Mouse (Mus musculus): ENCODE measurements around the gene Gm45234. TPM values are rescaled to one million over a fixed set of nuclear protein-coding genes. Genes with fewer than 3 reads are reported as not detected.

Gm45234 gene
- total RNA-seq, 2 experiments from 2014 or later: not detected

GRCm38 (mm10) chr6:124779984-124780416 is 24.2 kb upstream of the Gm45234 start:
- no peak for DNase-seq (ENCODE audit: low spot score in 2 of 2)
- no peak for TF ChIP-seq CTCF (conservative IDR thresholded peaks at IDR 0.05)
- peak overlapping the region; percentile 46; the same call in 1 of the 2 replicates for H3K27ac ChIP-seq
- H3K4me3 ChIP-seq: peak overlapping the region; percentile 38

GRCm38 (mm10) chr6:124779222-124779983 is 23.6 kb upstream of the Gm45234 start, which contains the start of gene Lrrc23:
Gene Lrrc23, minus strand, starts transcription at chr6:124779727.
- peak within 1 kb of the TSS; percentile 38 for H3K4me3 ChIP-seq
- TF ChIP-seq CTCF (conservative IDR thresholded peaks at IDR 0.05): no peak
- no peak for DNase-seq (ENCODE audit: low spot score in 2 of 2)
- H3K27ac ChIP-seq: peak within 1 kb of the TSS; percentile 46; the same call in 1 of the 2 replicates

- Histone ChIP-seq H3K4me3 (no peak overlapping the region), H3K27ac (0 out of 2 replicates have a peak overlapping the region, but pooled peaks have one; percentile 10)
- no peak for DNase-seq (ENCODE audit: low spot score in 2 of 2)
- no peak for TF ChIP-seq CTCF (conservative IDR thresholded peaks at IDR 0.05)
These were observed 14.7 kb upstream of the Gm45234 start for GRCm38 (mm10) chr6:124770511-124770910.

GRCm38 (mm10) chr6:124770013-124770412 is 14.2 kb upstream of the Gm45234 start:
- Histone ChIP-seq H3K4me3 (peak overlapping the region; percentile 88), H3K27ac (peak overlapping the region; percentile 98)
- no peak for TF ChIP-seq CTCF (conservative IDR thresholded peaks at IDR 0.05)
- no peak for DNase-seq (ENCODE audit: low spot score in 2 of 2)

GRCm38 (mm10) chr6:124769101-124769765 is 13.4 kb upstream of the Gm45234 start, which contains the start of gene Eno2:
Gene Eno2, minus strand, starts transcription at chr6:124769673.
- no peak for TF ChIP-seq CTCF (conservative IDR thresholded peaks at IDR 0.05)
- Histone ChIP-seq H3K27ac (peak within 1 kb of the TSS; percentile 98), H3K4me3 (peak within 1 kb of the TSS; percentile 88)
- DNase-seq (ENCODE audit: low spot score in 2 of 2): peak; percentile 80 to 81

- H3K27ac ChIP-seq: peak overlapping the region; percentile 98
- peak overlapping the region; percentile 88 for H3K4me3 ChIP-seq
- TF ChIP-seq CTCF (conservative IDR thresholded peaks at IDR 0.05): no peak
- DNase-seq (ENCODE audit: low spot score in 2 of 2): no peak
These were observed 12.9 kb upstream of the Gm45234 start for GRCm38 (mm10) chr6:124768704-124769044.

- peak in 1 of 2 experiments; percentile 72 for DNase-seq (ENCODE audit: low spot score in 2 of 2)
- Histone ChIP-seq H3K4me3 (peak overlapping the region; percentile 88), H3K27ac (peak overlapping the region; percentile 98)
- no peak for TF ChIP-seq CTCF (conservative IDR thresholded peaks at IDR 0.05)
These were observed 12.3 kb upstream of the Gm45234 start for GRCm38 (mm10) chr6:124767920-124768703.

- peak overlapping the region; percentile 98 for H3K27ac ChIP-seq
- no peak for DNase-seq (ENCODE audit: low spot score in 2 of 2)
- TF ChIP-seq CTCF (conservative IDR thresholded peaks at IDR 0.05): no peak
- peak overlapping the region; percentile 88 for H3K4me3 ChIP-seq
These were observed 11.7 kb upstream of the Gm45234 start for GRCm38 (mm10) chr6:124767536-124767919.

GRCm38 (mm10) chr6:124765951-124766350 is 10.1 kb upstream of the Gm45234 start:
- TF ChIP-seq CTCF (conservative IDR thresholded peaks at IDR 0.05): no peak
- DNase-seq (ENCODE audit: low spot score in 2 of 2): no peak
- Histone ChIP-seq H3K27ac (no peak overlapping the region), H3K4me3 (no peak overlapping the region)

GRCm38 (mm10) chr6:124759259-124759658 is 3.4 kb upstream of the Gm45234 start:
- DNase-seq (ENCODE audit: low spot score in 2 of 2): peak; percentile 82 to 86
- Histone ChIP-seq H3K27ac (peak overlapping the region; percentile 94), H3K4me3 (peak overlapping the region; percentile 1; the same call in 1 of the 2 replicates)
- peak; percentile 96 for TF ChIP-seq CTCF (conservative IDR thresholded peaks at IDR 0.05)

GRCm38 (mm10) chr6:124758849-124759232 is 3.0 kb upstream of the Gm45234 start:
- Histone ChIP-seq H3K4me3 (peak overlapping the region; percentile 1; the same call in 1 of the 2 replicates), H3K27ac (peak overlapping the region; percentile 94)
- TF ChIP-seq CTCF (conservative IDR thresholded peaks at IDR 0.05): no peak
- no peak for DNase-seq (ENCODE audit: low spot score in 2 of 2)
